Mouse (Mus musculus) forebrain, embryonic 16.5 days (tissue): ENCODE results near the gene Phc1. TPM values are rescaled to one million over a fixed set of nuclear protein-coding genes. Genes with fewer than 3 reads are reported as not detected.
A peak's percentile ranks its signal among the peaks of the same experiment; 100 is the strongest.

Experiments
- ATAC-seq: fragments of 200-750 bp; cut with Nextera tagmentation; 2 replicates; pipeline ENCODE4 v1.8.0; 2017; ENCODE audit warnings: mild to moderate bottlenecking, moderate library complexity
- H3K27ac ChIP-seq: fragments of 300-500 bp; sonication (generic); 2 replicates; pipeline ENCODE4 v1.5.1; 2014; ENCODE audit warnings: low read length, control low read depth
- H3K27me3 ChIP-seq: fragments of 300-500 bp; sonication (generic); replicated peaks from 2 replicates; pipeline ENCODE4 v1.6.1; 2014; ENCODE audit warnings: low read length; ENCODE audit not compliant: control insufficient read depth, insufficient read depth
- H3K36me3 ChIP-seq: fragments of 300-500 bp; sonication (generic); 2 replicates; pipeline ENCODE4 v1.6.1; 2014; ENCODE audit not compliant: control insufficient read depth, insufficient read depth
- H3K4me1 ChIP-seq: fragments of 300-500 bp; sonication (generic); replicated peaks from 2 replicates; pipeline ENCODE4 v1.6.1; 2014; ENCODE audit warnings: low read length; ENCODE audit not compliant: control insufficient read depth, insufficient read depth
- H3K4me2 ChIP-seq: fragments of 300-500 bp; sonication (generic); 2 replicates; pipeline ENCODE4 v1.6.1; 2014; ENCODE audit warnings: mild to moderate bottlenecking, low read length, control low read depth
- H3K4me3 ChIP-seq: fragments of 300-500 bp; sonication (generic); replicated peaks from 2 replicates; pipeline ENCODE4 v1.5.1; 2014; ENCODE audit warnings: mild to moderate bottlenecking, low read length, control low read depth
- H3K9ac ChIP-seq: fragments of 300-500 bp; sonication (generic); replicated peaks from 2 replicates; pipeline ENCODE4 v1.6.1; 2014; ENCODE audit warnings: low read depth, low read length, control low read depth
- H3K9me3 ChIP-seq: fragments of 300-500 bp; sonication (generic); 2 replicates; pipeline ENCODE4 v1.6.1; 2016; ENCODE audit warnings: low read length; ENCODE audit not compliant: control insufficient read depth
- WGBS: fragments of 180-500 bp; shearing (Covaris S2); extraction: QIAGEN DNeasy Blood & Tissue Kit; methylation state at CpG from one replicate; pipeline ENCODE4 v1.1.7; 2014; 5-methylcytosine and 5-hydroxymethylcytosine counted together
- polyA plus RNA-seq: library from polyadenylated mRNA; unstranded; fragments of >200 nt; fragmentation: Nextera tagmentation; extraction: Ambion mirVana; gene quantifications from 2 replicates; pipeline ENCODE4 v1.2.1, GENCODE M21; 2015

Phc1 gene
- polyA plus RNA-seq, 1 experiment from 2014 or later: 36.9 TPM

DNA sequence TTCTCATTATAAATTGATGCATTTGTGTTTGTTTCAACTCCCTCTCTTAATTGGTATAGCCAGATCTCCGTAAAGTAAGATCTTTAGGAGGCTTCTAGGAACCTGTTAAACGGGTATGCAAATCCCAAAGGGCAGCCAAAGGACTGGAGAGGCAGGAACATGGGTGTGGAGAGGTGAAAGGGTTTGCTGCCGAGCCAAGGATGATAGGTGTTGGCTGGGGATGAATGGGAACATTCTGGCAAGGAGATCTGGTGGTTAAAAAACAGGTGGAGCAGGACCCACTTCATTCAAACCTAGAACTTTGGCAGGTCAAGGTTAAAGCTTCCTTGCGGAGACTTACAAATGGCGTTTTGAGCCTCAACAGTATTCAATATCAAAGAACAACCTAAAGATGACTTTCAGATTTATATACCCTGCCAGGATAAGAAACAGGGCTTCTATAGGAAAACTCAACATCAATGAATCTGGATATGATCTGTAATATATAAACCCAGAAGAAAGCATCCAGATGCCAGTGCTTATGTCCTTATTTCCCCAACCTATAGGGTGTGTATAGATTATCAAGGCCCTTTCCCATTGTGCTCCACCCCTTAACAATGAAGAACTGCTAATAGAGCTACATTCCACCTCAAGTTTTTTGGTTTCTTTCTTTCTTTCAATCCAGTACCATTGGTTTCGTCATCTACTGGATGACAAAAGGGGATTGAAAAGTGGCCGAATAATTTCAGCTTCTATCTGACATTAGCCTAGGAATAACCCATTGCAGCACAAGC lies 863 bp upstream of the Phc1 start:
- H3K36me3 ChIP-seq: peaks cover under 1% of the 10 kb centered on the region; the same call in 1 of the 2 replicates
- H3K4me2 ChIP-seq: peak overlapping the region; percentile 73
- no peak for ATAC-seq
- H3K4me3 ChIP-seq: peak overlapping the region; percentile 81
- H3K9me3 ChIP-seq: no peaks in the 10 kb centered on the region
- H3K27me3 ChIP-seq: no peaks in the 10 kb centered on the region
- peaks cover 24% of the 10 kb centered on the region for H3K4me1 ChIP-seq
- H3K27ac ChIP-seq: peak overlapping the region; percentile 98
- H3K9ac ChIP-seq: peak overlapping the region; percentile 81; the same call in 1 of the 2 replicates
- 31% methylated on average over 7 of the region's 7 CpGs for WGBS

GRCm38 (mm10) chr6:122339648-122340341 lies 566 bp downstream of the Phc1 start:
- Histone ChIP-seq H3K9ac (peak overlapping the region; percentile 81), H3K9me3 (no peaks in the 10 kb centered on the region), H3K36me3 (peaks cover 4% of the 10 kb centered on the region), H3K4me2 (peak overlapping the region; percentile 73), H3K27ac (peak overlapping the region; percentile 98), H3K4me3 (peak overlapping the region; percentile 81), H3K4me1 (peaks cover 24% of the 10 kb centered on the region), H3K27me3 (no peaks in the 10 kb centered on the region)
- peak; percentile 89 for ATAC-seq
- WGBS: 0% methylated on average over 18 of the region's 71 CpGs

DNA sequence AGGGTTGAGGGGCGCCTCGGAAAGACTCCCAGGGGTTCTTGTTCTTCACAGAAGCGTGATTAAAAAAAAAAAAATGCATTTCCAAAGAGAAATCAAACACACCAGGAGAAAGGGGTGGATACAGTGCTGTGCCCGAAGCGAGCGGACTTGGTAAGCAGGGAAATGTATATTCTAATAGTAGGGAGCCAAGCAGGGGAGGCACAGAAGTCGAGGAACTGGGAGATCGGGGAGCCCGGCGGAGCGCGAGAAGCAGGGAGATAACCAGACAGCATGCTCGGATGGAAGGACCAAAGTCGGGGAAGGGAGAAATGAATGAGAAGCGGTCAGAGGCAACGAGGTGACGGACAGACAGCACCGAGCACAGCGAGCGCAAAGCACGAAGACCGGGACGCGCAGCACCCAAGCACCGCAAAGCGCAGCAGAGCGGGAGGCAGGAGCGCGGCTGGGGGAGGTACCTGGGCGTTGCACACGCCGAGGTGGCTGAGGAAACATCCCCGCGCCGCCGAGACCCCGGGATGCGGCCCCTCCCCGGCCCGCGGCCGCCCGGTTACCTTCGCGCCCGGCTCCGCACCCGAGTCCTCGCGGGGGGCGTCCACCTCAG lies 1.2 kb downstream of the Phc1 start:
- H3K9ac ChIP-seq: peak overlapping the region; percentile 81
- H3K36me3 ChIP-seq: peaks cover 10% of the 10 kb centered on the region
- no peaks in the 10 kb centered on the region for H3K9me3 ChIP-seq
- peak overlapping the region; percentile 81 for H3K4me3 ChIP-seq
- ATAC-seq: peak; percentile 82
- H3K27me3 ChIP-seq: no peaks in the 10 kb centered on the region
- H3K4me1 ChIP-seq: peaks cover 24% of the 10 kb centered on the region
- H3K27ac ChIP-seq: peak overlapping the region; percentile 98
- peak overlapping the region; percentile 77 for H3K4me2 ChIP-seq
- under 1% methylated on average over 38 of the region's 51 CpGs for WGBS

- H3K36me3 ChIP-seq: peaks cover 26% of the 10 kb centered on the region
- H3K4me1 ChIP-seq: peaks cover 24% of the 10 kb centered on the region
- no peaks in the 10 kb centered on the region for H3K9me3 ChIP-seq
- no peaks in the 10 kb centered on the region for H3K27me3 ChIP-seq
- WGBS: 21% methylated on average over 6 of the region's 6 CpGs
- no peak for ATAC-seq
- no peak overlapping the region for H3K9ac ChIP-seq
- H3K27ac ChIP-seq: no peak overlapping the region
- H3K4me2 ChIP-seq: no peak overlapping the region
- H3K4me3 ChIP-seq: no peak overlapping the region
Observed at GRCm38 (mm10) chr6:122337546-122337945, 2.8 kb downstream of the Phc1 start.

DNA sequence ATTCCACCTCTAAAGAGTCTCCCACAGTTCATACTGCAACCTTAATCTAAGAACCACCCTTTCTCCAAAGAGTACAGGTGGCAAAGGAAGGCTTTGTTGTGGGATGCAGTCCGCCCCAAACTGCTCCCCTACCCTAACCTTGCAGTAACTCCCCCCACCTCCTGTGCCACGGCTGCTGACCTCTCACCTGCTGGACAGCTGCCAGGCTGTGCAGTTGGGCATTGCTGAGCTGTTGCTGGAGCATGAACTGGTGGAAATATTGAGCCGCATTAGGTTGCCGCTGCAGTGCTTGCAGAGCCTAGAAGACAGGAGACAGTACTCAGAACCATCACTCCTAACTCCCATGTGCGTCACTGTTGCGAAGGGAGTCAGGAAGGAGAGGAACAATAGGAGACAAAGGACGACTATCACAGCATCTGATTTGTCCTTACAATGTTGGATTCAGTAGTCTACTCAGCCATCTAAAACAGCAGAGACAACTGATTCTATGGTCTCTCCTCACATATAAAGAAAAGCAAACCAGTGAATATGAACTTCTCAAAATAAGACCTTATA lies 5.5 kb downstream of the Phc1 start:
- Histone ChIP-seq H3K4me1 (peaks cover 16% of the 10 kb centered on the region), H3K27ac (no peak overlapping the region), H3K9me3 (no peaks in the 10 kb centered on the region), H3K4me2 (no peak overlapping the region), H3K9ac (no peak overlapping the region), H3K36me3 (peaks cover 38% of the 10 kb centered on the region), H3K27me3 (no peaks in the 10 kb centered on the region), H3K4me3 (no peak overlapping the region)
- ATAC-seq: no peak
- 79% methylated on average over 7 of the region's 7 CpGs for WGBS

GRCm38 (mm10) chr6:122333081-122333612 lies 7.2 kb downstream of the Phc1 start:
- H3K4me3 ChIP-seq: no peak overlapping the region
- no peak overlapping the region for H3K9ac ChIP-seq
- no peak overlapping the region for H3K4me2 ChIP-seq
- H3K27me3 ChIP-seq: no peaks in the 10 kb centered on the region
- H3K9me3 ChIP-seq: no peaks in the 10 kb centered on the region
- peaks cover 41% of the 10 kb centered on the region for H3K36me3 ChIP-seq
- WGBS: 88% methylated on average over 13 of the region's 13 CpGs
- peaks cover 9% of the 10 kb centered on the region for H3K4me1 ChIP-seq
- no peak for ATAC-seq
- no peak overlapping the region for H3K27ac ChIP-seq

GRCm38 (mm10) chr6:122325361-122325975 lies 14.9 kb downstream of the Phc1 start:
- no peak for ATAC-seq
- H3K36me3 ChIP-seq: peaks cover 32% of the 10 kb centered on the region
- 93% methylated on average over 6 of the region's 6 CpGs for WGBS

GRCm38 (mm10) chr6:122318726-122319125 lies 21.6 kb downstream of the Phc1 start:
- Histone ChIP-seq H3K27me3 (no peaks in the 10 kb centered on the region), H3K4me1 (no peaks in the 10 kb centered on the region), H3K36me3 (peaks cover 55% of the 10 kb centered on the region), H3K4me2 (no peak overlapping the region), H3K9ac (no peak overlapping the region), H3K9me3 (no peaks in the 10 kb centered on the region), H3K27ac (no peak overlapping the region), H3K4me3 (no peak overlapping the region)
- ATAC-seq: no peak
- 94% methylated on average over 1 of the region's 1 CpGs for WGBS

More at GRCm38 (mm10) chr6:122325361-122325975, 14.9 kb downstream of the Phc1 start:
- H3K27me3 ChIP-seq: no peaks in the 10 kb centered on the region
- no peak overlapping the region for H3K4me3 ChIP-seq
- H3K4me1 ChIP-seq: no peaks in the 10 kb centered on the region
- H3K4me2 ChIP-seq: no peak overlapping the region
- no peaks in the 10 kb centered on the region for H3K9me3 ChIP-seq
- no peak overlapping the region for H3K27ac ChIP-seq
- H3K9ac ChIP-seq: no peak overlapping the region
